Mouse (Mus musculus): Measurements from ENCODE around the gene Cntfr. TPM values are rescaled to one million over a fixed set of nuclear protein-coding genes. Genes with fewer than 3 reads are reported as not detected.

Cntfr gene
- polyA plus RNA-seq, 1 experiment, result not detected

- H3K36me3 ChIP-seq (ENCODE audit: control insufficient read depth), result no peaks in the 10 kb centered on the region
- no peak within 1 kb of the TSS for H3K4me3 ChIP-seq (replicated peaks)
- no peak for TF ChIP-seq GATA1 (IDR thresholded peaks at IDR 0.05; ENCODE audit: low read length)
- no peak for TF ChIP-seq TAL1 (IDR thresholded peaks at IDR 0.05; ENCODE audit: low read length)
- H3K27me3 ChIP-seq (ENCODE audit: control insufficient read depth), result peaks cover 82% of the 10 kb centered on the region
- H3K9me3 ChIP-seq (ENCODE audit: control insufficient read depth, low read length), result peaks cover 3% of the 10 kb centered on the region; the same call in 1 of the 2 replicates
- H3K4me1 ChIP-seq (ENCODE audit: control insufficient read depth), result no peaks in the 10 kb centered on the region
These were observed 34.3 kb upstream of the Cntfr start, which contains the start of gene Arid3c for GRCm38 (mm10) chr4:41731052-41731765. TSS of gene Arid3c (minus strand) at chr4:41731142.

DNA sequence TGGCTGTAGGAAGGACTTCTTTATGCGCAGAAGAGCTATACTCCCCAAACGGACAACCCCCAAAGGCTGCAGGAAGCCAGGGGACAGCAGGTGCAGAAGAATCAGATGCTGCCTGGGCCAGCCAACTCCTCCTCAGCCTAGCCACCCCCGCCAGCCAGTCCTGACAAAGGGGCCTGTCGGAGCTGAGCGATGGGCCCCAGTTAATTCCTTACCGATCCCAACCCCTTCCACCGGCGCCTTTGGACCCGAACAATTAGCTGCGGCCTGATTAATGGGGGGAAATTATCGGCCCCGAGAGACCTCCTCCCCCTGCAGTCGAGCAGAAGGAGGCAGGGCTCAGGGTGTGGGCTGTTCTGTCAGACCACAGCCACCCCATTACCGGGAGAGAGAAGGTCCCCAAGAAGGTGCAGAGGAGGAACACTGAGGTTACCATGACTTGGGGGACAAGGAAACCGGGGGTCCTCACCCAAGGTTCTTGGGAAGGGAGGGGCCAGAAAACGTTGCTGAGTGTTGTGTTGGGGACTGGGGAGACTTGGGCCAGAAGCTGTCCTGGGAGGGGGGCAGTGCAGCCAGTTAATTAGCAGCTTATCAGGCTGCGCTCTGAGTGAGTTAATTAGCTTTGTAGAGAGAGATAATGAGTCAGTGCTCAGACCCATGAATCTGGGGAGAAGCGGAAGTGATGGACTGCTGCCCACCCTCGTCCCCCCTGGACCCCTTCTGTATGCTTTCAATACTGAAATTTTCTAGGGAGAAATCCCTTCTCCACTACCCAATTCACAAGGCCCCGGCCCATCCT is 30.1 kb upstream of the Cntfr start:
- peaks cover 86% of the 10 kb centered on the region for H3K27me3 ChIP-seq (ENCODE audit: control insufficient read depth)
- peaks cover 7% of the 10 kb centered on the region for H3K9me3 ChIP-seq (ENCODE audit: control insufficient read depth, low read length)
- no peaks in the 10 kb centered on the region for H3K36me3 ChIP-seq (ENCODE audit: control insufficient read depth)
- TF ChIP-seq TAL1 (IDR thresholded peaks at IDR 0.05; ENCODE audit: low read length), result no peak
- TF ChIP-seq GATA1 (IDR thresholded peaks at IDR 0.05; ENCODE audit: low read length), result no peak
- H3K4me1 ChIP-seq (ENCODE audit: control insufficient read depth), result peaks cover 14% of the 10 kb centered on the region
- no peak overlapping the region for H3K4me3 ChIP-seq (replicated peaks)

DNA sequence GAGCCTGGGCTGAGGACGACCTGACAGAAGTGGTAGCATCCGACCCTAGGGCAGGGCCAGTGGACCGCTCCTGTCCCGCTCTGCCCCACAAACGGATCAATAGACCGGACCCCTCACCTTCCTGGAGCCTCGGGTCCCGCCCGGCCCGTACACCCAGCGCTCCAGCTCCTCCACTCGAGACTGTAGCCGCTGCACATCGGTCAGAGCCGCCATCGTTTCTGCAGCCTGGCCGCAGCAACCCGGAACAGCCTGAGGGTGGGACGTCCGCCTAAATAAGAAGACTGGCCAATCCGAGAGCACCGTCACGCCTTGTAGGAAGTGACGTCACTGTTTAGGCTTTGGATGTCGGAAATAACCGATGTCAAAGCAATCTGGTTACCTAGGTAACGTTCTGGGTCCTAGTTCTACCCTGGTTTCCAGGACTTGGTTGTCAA is 26.0 kb upstream of the Cntfr start, which contains the start of gene Dctn3:
Gene Dctn3, minus strand, starts transcription at position 253 of the 434 bp plus-strand sequence.
- Histone ChIP-seq H3K4me1 (ENCODE audit: control insufficient read depth) (peaks cover 21% of the 10 kb centered on the region), H3K4me3 (replicated peaks) (peak within 1 kb of the TSS; percentile 73), H3K36me3 (ENCODE audit: control insufficient read depth) (peaks cover 28% of the 10 kb centered on the region), H3K27me3 (ENCODE audit: control insufficient read depth) (peaks cover 47% of the 10 kb centered on the region), H3K9me3 (ENCODE audit: control insufficient read depth, low read length) (peaks cover 4% of the 10 kb centered on the region)
- no peak for TF ChIP-seq GATA1 (IDR thresholded peaks at IDR 0.05; ENCODE audit: low read length)
- TF ChIP-seq TAL1 (IDR thresholded peaks at IDR 0.05; ENCODE audit: low read length), result no peak

- no peaks in the 10 kb centered on the region for H3K9me3 ChIP-seq (ENCODE audit: control insufficient read depth, low read length)
- no peak overlapping the region for H3K4me3 ChIP-seq (replicated peaks)
- H3K36me3 ChIP-seq (ENCODE audit: control insufficient read depth), result peaks cover 68% of the 10 kb centered on the region
- H3K27me3 ChIP-seq (ENCODE audit: control insufficient read depth), result no peaks in the 10 kb centered on the region
- TF ChIP-seq TAL1 (IDR thresholded peaks at IDR 0.05; ENCODE audit: low read length) (no peak), GATA1 (IDR thresholded peaks at IDR 0.05; ENCODE audit: low read length) (no peak)
- H3K4me1 ChIP-seq (ENCODE audit: control insufficient read depth), result peaks cover 31% of the 10 kb centered on the region
These were observed 19.9 kb upstream of the Cntfr start for GRCm38 (mm10) chr4:41716834-41717233.

- Histone ChIP-seq H3K27me3 (ENCODE audit: control insufficient read depth) (no peaks in the 10 kb centered on the region), H3K4me3 (replicated peaks) (no peak overlapping the region), H3K4me1 (ENCODE audit: control insufficient read depth) (peaks cover 35% of the 10 kb centered on the region), H3K9me3 (ENCODE audit: control insufficient read depth, low read length) (no peaks in the 10 kb centered on the region), H3K36me3 (ENCODE audit: control insufficient read depth) (peaks cover 77% of the 10 kb centered on the region)
- TF ChIP-seq TAL1 (IDR thresholded peaks at IDR 0.05; ENCODE audit: low read length) (no peak), GATA1 (IDR thresholded peaks at IDR 0.05; ENCODE audit: low read length) (no peak)
These were observed 18.7 kb upstream of the Cntfr start for GRCm38 (mm10) chr4:41715596-41715995.

- TF ChIP-seq GATA1 (IDR thresholded peaks at IDR 0.05; ENCODE audit: low read length) (no peak), TAL1 (IDR thresholded peaks at IDR 0.05; ENCODE audit: low read length) (no peak)
- H3K27me3 ChIP-seq (ENCODE audit: control insufficient read depth), result no peaks in the 10 kb centered on the region
- no peaks in the 10 kb centered on the region for H3K9me3 ChIP-seq (ENCODE audit: control insufficient read depth, low read length)
- no peak overlapping the region for H3K4me3 ChIP-seq (replicated peaks)
- peaks cover 73% of the 10 kb centered on the region for H3K36me3 ChIP-seq (ENCODE audit: control insufficient read depth)
- H3K4me1 ChIP-seq (ENCODE audit: control insufficient read depth), result peaks cover 35% of the 10 kb centered on the region
These were observed 18.2 kb upstream of the Cntfr start for GRCm38 (mm10) chr4:41715082-41715481.

GRCm38 (mm10) chr4:41714276-41714675 is 17.4 kb upstream of the Cntfr start:
- Histone ChIP-seq H3K4me3 (replicated peaks) (peak overlapping the region; percentile 29), H3K4me1 (ENCODE audit: control insufficient read depth) (peaks cover 35% of the 10 kb centered on the region), H3K36me3 (ENCODE audit: control insufficient read depth) (peaks cover 65% of the 10 kb centered on the region), H3K27me3 (ENCODE audit: control insufficient read depth) (no peaks in the 10 kb centered on the region), H3K9me3 (ENCODE audit: control insufficient read depth, low read length) (no peaks in the 10 kb centered on the region)
- TF ChIP-seq TAL1 (IDR thresholded peaks at IDR 0.05; ENCODE audit: low read length), result no peak
- TF ChIP-seq GATA1 (IDR thresholded peaks at IDR 0.05; ENCODE audit: low read length), result no peak

DNA sequence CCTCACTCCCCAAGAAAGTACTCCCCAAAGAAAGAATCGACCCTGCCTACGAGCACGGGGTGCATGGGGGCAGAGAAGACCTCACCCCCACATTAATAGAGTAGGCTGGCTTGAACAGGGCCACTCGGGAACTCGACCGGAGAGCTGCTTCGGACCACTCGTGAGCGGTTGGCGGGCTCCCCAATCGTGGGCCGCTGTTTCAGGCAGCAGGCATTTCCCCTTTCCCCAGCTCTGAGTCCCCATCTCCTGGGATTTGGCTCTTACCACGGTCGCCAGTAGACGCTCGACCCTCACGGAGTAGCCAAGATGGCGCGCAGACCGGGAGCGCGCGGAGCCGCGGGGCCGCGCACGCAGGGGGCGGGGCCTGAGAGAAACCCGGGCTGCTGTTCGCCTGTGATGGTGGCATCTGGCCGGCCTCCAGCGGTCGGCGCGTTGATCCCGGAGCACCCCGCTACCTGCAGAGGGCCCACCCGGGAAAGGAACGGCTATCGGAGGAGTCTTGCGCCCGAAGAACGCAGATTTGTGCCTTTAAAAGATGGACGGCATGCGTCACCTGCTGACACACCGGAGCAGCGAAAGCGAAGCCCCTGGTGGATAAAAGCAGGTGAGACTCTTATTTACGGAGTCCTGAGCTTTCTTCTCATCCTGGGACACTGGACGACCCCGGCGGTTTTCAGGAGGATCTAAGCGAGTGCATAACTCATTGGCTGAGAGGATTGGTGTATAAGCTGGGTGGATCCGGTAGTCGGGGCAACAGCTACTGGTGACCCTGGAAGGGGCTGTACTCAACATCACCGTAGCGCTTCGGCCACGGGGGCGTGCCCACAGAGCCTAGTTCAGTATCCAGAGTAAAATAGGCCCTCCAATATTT is 16.5 kb upstream of the Cntfr start, which contains the start of gene Rpp25l:
Gene Rpp25l, minus strand, starts transcription at position 338 of the 871 bp plus-strand sequence.
- peak within 1 kb of the TSS; percentile 73 for H3K4me3 ChIP-seq (replicated peaks)
- H3K4me1 ChIP-seq (ENCODE audit: control insufficient read depth), result peaks cover 35% of the 10 kb centered on the region
- H3K36me3 ChIP-seq (ENCODE audit: control insufficient read depth), result peaks cover 56% of the 10 kb centered on the region
- no peaks in the 10 kb centered on the region for H3K9me3 ChIP-seq (ENCODE audit: control insufficient read depth, low read length)
- TF ChIP-seq TAL1 (IDR thresholded peaks at IDR 0.05; ENCODE audit: low read length) (no peak), GATA1 (IDR thresholded peaks at IDR 0.05; ENCODE audit: low read length) (no peak)
- H3K27me3 ChIP-seq (ENCODE audit: control insufficient read depth), result peaks cover 3% of the 10 kb centered on the region; the same call in 1 of the 2 replicates
